Mouse (Mus musculus) c-Kit-negative CD71-positive TER-119-positive erythroid progenitor cells, embryonic 14.5 days (primary cell): ENCODE measurements around the gene Gcm1.
"Not testable (repeated sequence)": the region's sequence is repeated elsewhere in the genome, so short reads cannot be mapped to it uniquely, and the experiment has no call there.

Experiments
- DNase-seq: peaks from one replicate; pipeline ENCODE4 v3.0.0-alpha.2; 2013; ENCODE audit warnings: low read depth, low spot score

Gcm1 gene

DNA sequence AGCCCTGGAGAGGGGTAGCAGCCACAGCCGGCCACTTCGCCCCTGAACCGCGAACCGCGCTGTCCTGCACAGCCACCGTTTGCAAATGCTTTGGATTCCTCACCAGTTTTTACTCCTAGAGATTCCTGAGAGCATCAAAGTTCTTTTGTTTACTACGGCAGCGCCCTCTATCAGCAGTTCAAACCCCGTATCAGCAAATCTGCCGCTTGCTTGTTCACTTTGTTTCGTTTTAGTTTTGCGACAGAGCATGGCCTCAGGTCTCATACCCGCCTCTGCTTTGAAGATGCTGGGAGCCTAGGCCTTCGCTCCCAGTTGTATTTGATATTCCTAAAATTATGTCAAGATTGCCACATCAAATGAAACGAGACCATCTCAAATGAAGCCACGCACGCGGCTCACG lies 5.0 kb upstream of the Gcm1 start:
- DNase-seq = no peak

DNA sequence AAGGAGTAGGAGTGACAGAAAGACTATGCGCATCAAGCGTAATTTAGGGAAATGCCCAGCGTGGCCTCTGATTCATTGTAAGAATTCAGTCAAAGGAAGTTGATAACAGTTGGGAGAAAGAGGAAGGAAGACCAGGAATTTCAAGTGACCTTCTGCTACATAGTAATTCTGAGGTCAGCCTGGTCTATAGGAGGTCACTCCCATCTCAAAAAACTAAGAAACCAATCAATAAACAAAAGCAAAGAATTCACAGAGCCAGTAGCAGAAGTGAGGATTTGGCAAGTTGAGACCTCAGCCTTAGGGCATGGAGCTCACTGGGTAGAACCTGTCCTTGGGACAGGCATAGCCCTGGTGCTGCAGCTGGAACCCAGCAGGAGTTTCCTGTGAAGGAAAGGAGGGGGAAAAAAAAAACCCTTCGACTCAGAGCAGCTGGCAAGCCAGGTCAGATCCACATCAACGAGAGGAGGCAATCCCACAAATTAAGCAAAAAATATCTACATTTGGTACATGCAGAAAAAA lies 1.2 kb upstream of the Gcm1 start:
- DNase-seq = no peak

- no peak for DNase-seq
Observed at GRCm38 (mm10) chr9:78053821-78054220, 2.1 kb downstream of the Gcm1 start.

DNA sequence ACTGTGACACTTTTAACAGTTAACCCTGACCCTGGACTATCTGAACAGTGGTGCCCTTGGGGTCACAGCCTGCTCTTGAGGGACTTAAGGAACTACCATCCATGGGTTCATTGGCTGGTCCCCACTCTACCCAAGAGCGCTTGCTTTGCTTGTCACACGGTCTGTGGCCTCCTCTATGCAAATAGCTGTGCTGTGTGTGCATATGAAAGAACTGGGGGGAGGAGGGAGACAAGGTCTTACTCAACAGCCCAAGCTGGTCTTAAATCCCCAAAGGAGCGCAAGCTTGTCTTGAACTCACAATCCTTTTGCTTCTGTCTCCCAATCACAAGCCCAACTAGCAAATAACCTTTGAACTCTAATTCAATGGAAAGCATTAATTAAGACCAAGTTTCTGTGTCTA lies 2.6 kb downstream of the Gcm1 start:
- DNase-seq = no peak

- DNase-seq = no peak
Observed at GRCm38 (mm10) chr9:78059525-78060120, 7.9 kb downstream of the Gcm1 start.

DNA sequence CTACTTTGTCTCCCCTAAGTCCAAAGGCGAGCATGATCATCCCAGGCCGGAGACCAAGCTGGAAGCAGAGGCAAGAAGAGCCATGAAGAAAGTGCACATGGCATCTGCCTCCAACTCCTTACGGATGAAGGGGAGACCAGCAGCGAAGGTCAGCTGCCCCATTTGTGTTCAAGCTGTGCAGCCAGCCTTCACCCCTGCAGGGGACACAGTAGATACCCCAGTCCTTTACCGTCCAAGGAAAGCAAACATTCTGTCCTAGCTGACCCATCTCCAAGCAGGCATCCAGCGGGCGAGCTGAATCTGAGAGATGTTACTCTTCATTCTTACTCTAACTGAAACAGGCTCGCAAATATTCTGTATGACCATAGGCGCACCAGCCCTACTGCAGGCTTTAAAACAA lies 10.7 kb downstream of the Gcm1 start:
- DNase-seq = no peak

- DNase-seq = no peak
Observed at GRCm38 (mm10) chr9:78064121-78064520, 12.4 kb downstream of the Gcm1 start.

DNA sequence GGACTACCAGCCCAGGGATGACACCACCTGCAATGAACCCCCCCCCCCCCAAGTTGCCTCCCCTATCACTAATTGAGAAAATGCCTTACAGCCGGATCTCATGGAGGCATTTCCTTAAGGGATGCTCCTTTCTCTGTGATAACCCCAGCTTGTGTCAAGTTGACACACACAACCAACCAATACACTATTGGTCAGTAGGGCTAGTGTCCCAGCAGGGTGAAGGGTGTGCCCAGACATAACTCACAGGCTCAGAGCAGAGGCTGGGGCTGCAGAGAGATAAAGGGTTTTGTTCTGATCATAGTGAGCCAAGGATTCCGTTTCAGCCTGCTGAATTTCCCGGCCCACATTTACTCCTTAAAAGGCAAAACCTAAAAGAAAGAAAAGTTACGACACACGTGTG lies 18.8 kb downstream of the Gcm1 start:
- no peak for DNase-seq

DNA sequence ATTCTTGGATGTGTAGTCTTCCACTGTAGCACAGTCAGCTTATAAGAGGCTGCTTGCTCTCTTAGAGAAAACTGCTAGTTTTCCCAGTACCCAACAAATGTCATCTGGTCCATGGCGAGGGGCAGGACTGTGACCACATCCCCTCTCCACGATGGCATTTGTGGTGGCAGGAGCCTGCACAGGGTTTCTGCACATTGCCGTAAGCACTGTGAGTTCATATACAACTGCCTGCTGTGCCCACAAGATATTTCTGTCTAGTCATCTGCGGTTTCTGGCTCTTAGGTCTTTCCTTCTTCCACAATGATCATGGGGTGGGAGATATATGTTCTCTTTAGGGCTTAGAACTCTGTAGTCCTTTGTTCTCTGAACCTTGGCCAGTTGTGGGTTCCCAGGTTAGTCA lies 19.9 kb downstream of the Gcm1 start:
- DNase-seq = no peak

- DNase-seq = not testable (repeated sequence)
Observed at GRCm38 (mm10) chr9:78073291-78073690, 21.6 kb downstream of the Gcm1 start.

DNA sequence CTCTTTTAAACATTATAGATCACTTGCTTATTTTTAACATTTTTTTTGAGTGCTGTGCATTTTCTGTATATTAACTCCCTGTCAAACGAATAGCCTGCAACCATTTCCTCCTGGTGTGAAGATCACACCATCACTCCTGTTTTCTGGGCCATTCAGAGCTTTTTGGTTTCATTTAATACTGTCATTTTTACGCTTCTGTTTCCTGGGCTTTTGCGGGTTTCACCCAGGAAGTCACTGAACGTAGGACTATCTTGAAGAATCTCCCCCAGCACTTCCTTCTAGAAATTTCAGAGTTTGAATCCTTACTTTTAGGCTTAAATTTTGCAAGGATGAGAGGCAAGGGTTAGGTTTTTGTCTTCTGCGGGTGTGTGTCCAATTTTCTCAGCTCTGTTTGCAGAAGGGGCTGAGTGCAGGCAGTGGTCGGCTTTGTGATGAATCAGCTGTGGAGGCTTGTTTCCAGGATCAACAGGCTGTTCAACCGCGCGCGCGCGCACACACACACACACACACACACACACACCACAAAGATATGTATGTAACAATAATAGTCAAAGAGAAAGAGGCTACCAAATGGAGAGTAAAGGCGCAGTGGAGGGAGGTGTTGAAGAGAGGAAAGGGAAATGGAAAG lies 22.1 kb downstream of the Gcm1 start:
- no peak for DNase-seq

DNA sequence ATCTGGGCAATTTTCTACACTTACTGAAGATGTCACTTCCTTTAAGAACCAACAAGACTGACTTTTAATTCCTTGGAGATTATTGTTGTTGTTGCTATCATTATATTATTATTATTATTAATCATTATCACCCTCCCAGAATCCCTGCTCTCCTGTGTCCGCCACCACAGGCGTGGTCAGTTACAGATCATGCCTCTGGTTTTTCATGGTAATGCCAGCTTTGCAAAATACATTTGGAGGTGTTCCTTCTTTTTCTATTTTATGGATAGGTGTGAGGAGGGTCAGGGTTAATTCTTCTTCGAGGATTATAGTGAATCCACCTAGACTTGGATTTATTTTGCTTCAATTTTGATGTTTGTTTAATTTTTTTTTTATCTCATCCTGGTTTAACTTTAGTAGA lies 23.5 kb downstream of the Gcm1 start:
- no peak for DNase-seq

DNA sequence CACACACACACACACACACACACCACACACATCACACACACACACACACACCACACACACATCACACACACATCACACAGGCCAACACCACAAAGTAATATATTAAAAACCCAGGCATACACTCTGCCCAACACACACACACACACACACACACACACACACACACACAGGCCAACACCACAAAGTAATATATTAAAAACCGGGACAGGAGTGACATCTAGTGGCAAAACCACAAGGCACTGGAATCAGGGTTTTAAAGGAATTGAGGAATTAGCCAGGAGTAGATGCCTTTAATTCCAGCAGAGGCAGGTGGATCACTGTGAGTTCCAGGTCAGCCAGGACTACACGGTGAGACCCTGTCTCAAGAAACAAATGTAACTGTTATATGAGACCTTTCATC lies 26.5 kb downstream of the Gcm1 start:
- no peak for DNase-seq

- no peak for DNase-seq
Observed at GRCm38 (mm10) chr9:78081835-78082234, 30.1 kb downstream of the Gcm1 start.

DNA sequence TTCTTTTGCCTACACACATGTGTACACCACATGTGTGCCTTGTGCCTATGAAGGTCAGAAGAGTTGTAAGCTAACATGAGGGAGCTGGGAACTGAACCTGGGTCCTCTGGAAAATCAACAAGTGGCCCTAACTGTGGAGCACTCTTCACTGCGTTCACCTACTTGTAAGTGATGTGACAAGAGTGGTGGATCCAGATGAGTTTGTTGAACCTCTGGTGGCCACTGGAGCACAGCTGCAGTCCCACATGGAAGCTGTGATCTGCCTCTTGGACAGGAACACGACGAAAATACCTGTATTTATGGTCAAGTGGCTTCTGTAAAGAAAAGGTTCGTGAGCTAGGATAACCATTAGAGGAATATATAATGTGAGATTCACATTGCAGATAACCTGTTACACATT lies 32.6 kb downstream of the Gcm1 start:
- DNase-seq = no peak

GRCm38 (mm10) chr9:78085722-78086287 lies 34.1 kb downstream of the Gcm1 start:
- no peak for DNase-seq

DNA sequence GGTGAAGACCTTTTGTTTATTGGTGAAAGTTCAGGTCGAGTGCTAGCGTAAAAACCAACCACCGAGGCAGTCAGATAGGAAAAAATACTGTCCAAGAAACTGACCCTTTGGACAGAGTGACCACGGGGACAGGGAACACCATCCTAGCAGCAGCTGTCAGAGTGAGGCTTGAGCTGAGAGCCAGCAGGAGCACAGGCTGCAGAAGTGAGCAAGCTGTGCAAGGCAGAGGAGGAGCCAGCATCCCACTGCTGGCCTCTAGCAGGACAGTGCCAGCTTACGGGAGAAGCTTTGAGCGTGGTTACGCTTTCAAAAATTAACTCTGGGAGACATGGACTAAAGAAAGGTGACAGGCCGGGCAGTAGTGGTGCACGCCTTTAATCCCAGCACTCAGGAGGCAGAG lies 36.0 kb downstream of the Gcm1 start:
- DNase-seq = no peak

- no peak for DNase-seq
Observed at GRCm38 (mm10) chr9:78088521-78088920, 36.8 kb downstream of the Gcm1 start.

DNA sequence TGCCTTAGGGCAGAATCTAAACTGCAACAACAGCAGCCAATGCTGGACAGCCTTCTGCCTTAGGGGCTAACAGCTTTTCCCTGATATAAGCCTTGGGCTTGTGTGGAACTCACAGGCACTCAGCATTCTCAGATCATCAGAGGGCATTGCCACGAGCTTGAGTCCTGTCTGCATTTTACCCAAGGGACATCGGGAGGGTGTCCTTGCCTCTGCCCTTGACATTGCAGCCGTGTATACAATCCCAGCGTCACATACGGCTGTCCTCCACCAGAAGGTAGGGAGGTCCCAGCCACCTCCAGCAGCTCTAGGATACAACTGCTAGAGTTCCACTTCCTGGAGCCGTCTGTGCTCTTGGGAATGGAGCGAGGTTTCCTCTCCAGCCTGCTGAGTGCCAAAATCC lies 37.2 kb downstream of the Gcm1 start:
- DNase-seq = no peak

DNA sequence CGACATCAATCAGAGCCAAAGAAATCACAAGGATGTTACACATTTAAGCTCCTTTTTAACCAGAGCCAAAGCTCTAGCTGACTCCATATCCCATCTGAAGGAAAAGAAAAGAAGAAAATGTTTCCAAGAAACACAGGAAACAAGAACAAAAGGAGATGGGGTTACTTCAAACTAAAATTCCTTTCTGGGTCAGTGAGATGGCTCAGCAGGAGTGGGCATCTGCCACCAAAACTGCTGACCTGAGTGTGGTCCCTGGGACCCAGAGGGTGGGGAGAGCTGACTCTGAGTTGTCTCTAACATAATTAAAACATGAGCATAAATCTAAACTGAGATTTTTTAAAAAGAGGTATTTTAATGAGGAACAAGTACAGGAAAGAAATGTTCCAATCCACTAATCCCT lies 38.2 kb downstream of the Gcm1 start:
- DNase-seq = no peak

DNA sequence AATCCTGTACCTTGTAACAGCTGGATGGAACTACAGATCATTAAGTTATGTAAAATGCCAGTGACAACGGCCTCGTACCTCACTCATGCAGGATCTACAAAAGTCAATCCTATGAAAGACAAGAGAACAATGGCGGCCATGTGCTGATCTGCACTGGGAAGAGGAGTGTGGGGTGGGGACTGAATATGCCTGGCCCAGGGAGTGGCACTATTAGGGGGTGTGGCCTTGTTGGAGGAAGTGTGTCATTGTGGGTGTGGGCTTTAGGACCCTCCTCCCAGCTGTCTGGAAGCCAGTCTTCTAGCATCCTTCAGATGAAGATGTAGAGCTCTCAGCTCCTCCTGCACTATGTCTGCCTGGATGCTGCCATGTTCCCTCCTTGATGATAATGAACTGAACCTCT lies 38.9 kb downstream of the Gcm1 start:
- DNase-seq = no peak

- DNase-seq = no peak
Observed at GRCm38 (mm10) chr9:78095686-78096085, 44.0 kb downstream of the Gcm1 start.

GRCm38 (mm10) chr9:78096376-78096775 lies 44.7 kb downstream of the Gcm1 start:
- no peak for DNase-seq
